Mouse (Mus musculus): Measurements from ENCODE around the gene Ptges3l.

DNA sequence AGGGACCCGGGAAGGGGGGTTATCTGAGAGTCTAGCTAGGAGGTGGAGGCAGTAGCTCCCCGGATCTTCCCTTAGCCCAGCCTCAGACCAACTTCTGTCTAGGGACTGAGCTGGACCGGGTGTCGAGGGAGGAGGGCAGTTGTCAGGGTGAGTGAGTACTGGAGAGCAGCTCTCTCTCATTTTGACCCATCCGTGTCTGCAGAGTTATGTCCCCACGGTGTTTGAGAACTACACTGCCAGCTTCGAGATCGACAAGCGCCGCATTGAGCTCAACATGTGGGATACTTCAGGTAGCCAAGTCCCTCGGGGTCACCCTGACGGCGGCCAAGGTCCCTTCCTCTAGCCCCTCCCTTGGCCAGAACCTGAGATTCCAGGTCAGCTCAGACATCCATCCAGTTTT is 43.6 kb upstream of the Ptges3l start:
- TF ChIP-seq POLR2A (IDR thresholded peaks at IDR 0.05; ENCODE audit: insufficient read length, low read depth) (no peak), MYOG (IDR thresholded peaks at IDR 0.05; ENCODE audit: control insufficient read depth in 1 of 3, insufficient read depth in 1 of 3, insufficient read length in 2 of 3, low read depth in 2 of 3) (no peak), CEBPB (IDR thresholded peaks at IDR 0.05; ENCODE audit: insufficient read depth, poor library complexity, severe bottlenecking) (no peak), MYOD1 (IDR thresholded peaks at IDR 0.05; ENCODE audit: control insufficient read depth in 1 of 3, insufficient read length in 2 of 3, low read depth in 2 of 3) (no peak), REST (IDR thresholded peaks at IDR 0.05; ENCODE audit: insufficient read depth, insufficient read length) (no peak), MAX (IDR thresholded peaks at IDR 0.05; ENCODE audit: low read depth) (no peak), USF1 (IDR thresholded peaks at IDR 0.05; ENCODE audit: low read depth) (no peak), POLR2AphosphoS2 (IDR thresholded peaks at IDR 0.05; ENCODE audit: insufficient read length, low read depth) (no peak)

Measured in myocyte (in vitro differentiated cells).